Mouse (Mus musculus) heart, adult 2 months (tissue): Measurements from ENCODE around the gene Chaf1b. TPM values are rescaled to one million over a fixed set of nuclear protein-coding genes. Genes with fewer than 3 reads are reported as not detected.

Source experiments
- DNase-seq, 2 experiments: peaks; one replicate each; pipeline ENCODE4 v3.0.0; 2021
- H3K27ac ChIP-seq: fragments of 200-600 bp; 2 replicates; pipeline ENCODE4 v1.8.1; 2022
- H3K27me3 ChIP-seq: fragments of 200-500 bp; 2 replicates; pipeline ENCODE4 v1.6.1; 2012; ENCODE audit warnings: mild to moderate bottlenecking, low read length, inconsistent platforms, mixed read lengths; ENCODE audit not compliant: control insufficient read depth, insufficient read depth
- H3K36me3 ChIP-seq: fragments of 200-500 bp; 2 replicates; pipeline ENCODE4 v1.6.1; 2012; ENCODE audit warnings: low read length, inconsistent platforms; ENCODE audit not compliant: control insufficient read depth, insufficient read depth
- H3K4me1 ChIP-seq: fragments of 200-500 bp; 2 replicates; pipeline ENCODE4 v1.6.1; 2011; ENCODE audit warnings: low read length; ENCODE audit not compliant: control insufficient read depth, insufficient read depth
- H3K4me3 ChIP-seq: fragments of 200-600 bp; 2 replicates; pipeline ENCODE4 v1.8.1; 2022
- H3K79me2 ChIP-seq: fragments of 200-500 bp; replicated peaks from 2 replicates; pipeline ENCODE4 v1.6.1; 2012; ENCODE audit warnings: mild to moderate bottlenecking, inconsistent platforms, low read length, moderate library complexity, mixed read lengths; ENCODE audit not compliant: control insufficient read depth, insufficient read depth
- H3K9ac ChIP-seq: fragments of 200-500 bp; 2 replicates; pipeline ENCODE4 v1.6.1; 2012; ENCODE audit warnings: low read depth, mild to moderate bottlenecking, control low read depth, inconsistent platforms, low read length, mixed read lengths
- CTCF ChIP-seq: fragments of 200-600 bp; IDR thresholded peaks from 2 replicates; pipeline ENCODE4 v1.8.1; 2022; ENCODE audit warnings: antibody characterized with exemption, mild to moderate bottlenecking, moderate library complexity
- EP300 ChIP-seq: fragments of 200-500 bp; IDR thresholded peaks from 2 replicates; pipeline ENCODE4 v1.6.1; 2011; ENCODE audit warnings: low read depth, low read length, control low read depth; ENCODE audit not compliant: insufficient read depth
- POLR2A ChIP-seq: fragments of 200-500 bp; IDR thresholded peaks from 2 replicates; pipeline ENCODE4 v1.6.1; 2011; ENCODE audit warnings: mild to moderate bottlenecking, low read depth, low read length, control low read depth; ENCODE audit not compliant: insufficient read depth
- WGBS: fragments of 180-500 bp; shearing (Covaris S2); methylation state at CpG from one replicate; pipeline ENCODE4 v1.1.7; 2018; 5-methylcytosine and 5-hydroxymethylcytosine counted together
- intact Hi-C: fragments of 180-260 bp; cut with DNase I; formaldehyde crosslinking; loops from one replicate; pipeline ENCODE4 v1.15.1; 2025
- polyA plus RNA-seq: library from polyadenylated mRNA; depleted of rRNA; stranded (reverse); fragments of >200 nt; gene quantifications from 2 replicates; pipeline ENCODE4 v1.2.3, GENCODE M21; 2012
- total RNA-seq, 2 experiments: library from RNA; stranded (reverse); gene quantifications; 2 replicates each; pipeline ENCODE4 v1.2.3; 2021

Gene Chaf1b
- total and polyA plus RNA-seq, 3 experiments = 0.55 to 1.4 (median 0.70) TPM

- TF ChIP-seq CTCF (no peak), POLR2A (no peak), EP300 (no peak)
- 28% methylated on average over 7 of the region's 7 CpGs for WGBS
- Histone ChIP-seq H3K9ac (no peak overlapping the region), H3K27me3 (no peaks in the 10 kb centered on the region; the same call in 1 of the 2 replicates), H3K79me2 (no peaks in the 10 kb centered on the region), H3K4me1 (no peaks in the 10 kb centered on the region), H3K36me3 (no peaks in the 10 kb centered on the region), H3K27ac (no peak overlapping the region), H3K4me3 (no peak overlapping the region)
- DNase-seq = no peak
- intact Hi-C loops = loop anchor here (5.0 kb wide), 1 partner anchor 42 kb away; no protein-coding TSS in a partner anchor
Observed at GRCm38 (mm10) chr16:93935009-93935408, 51.3 kb downstream of the Chaf1b start.

GRCm38 (mm10) chr16:93938400-93938846 is 54.7 kb downstream of the Chaf1b start:
- peak overlapping the region; percentile 54; the same call in 1 of the 2 replicates for H3K9ac ChIP-seq
- DNase-seq = peak; percentile 49 to 66
- intact Hi-C loops = loop anchor here (1.0 to 5.0 kb wide), 2 partner anchors 39 to 320 kb away; no protein-coding TSS in a partner anchor
- no peaks in the 10 kb centered on the region; the same call in 1 of the 2 replicates for H3K27me3 ChIP-seq
- no peaks in the 10 kb centered on the region for H3K36me3 ChIP-seq
- no peak overlapping the region for H3K27ac ChIP-seq
- WGBS = 4% methylated on average over 16 of the region's 16 CpGs
- H3K4me3 ChIP-seq = peak overlapping the region; percentile 38; the same call in 1 of the 2 replicates
- TF ChIP-seq POLR2A (no peak), EP300 (no peak), CTCF (peak; percentile 92)
- H3K79me2 ChIP-seq = no peaks in the 10 kb centered on the region
- no peaks in the 10 kb centered on the region for H3K4me1 ChIP-seq

- intact Hi-C loops = loop anchor here (5.0 kb wide), 1 partner anchor 37 kb away; no protein-coding TSS in a partner anchor
- H3K4me1 ChIP-seq = no peaks in the 10 kb centered on the region
- TF ChIP-seq POLR2A = no peak
- H3K27me3 ChIP-seq = no peaks in the 10 kb centered on the region
- H3K27ac ChIP-seq = no peak overlapping the region
- no peak for DNase-seq
- H3K36me3 ChIP-seq = no peaks in the 10 kb centered on the region
- WGBS = 76% methylated on average over 4 of the region's 4 CpGs
- no peak overlapping the region for H3K4me3 ChIP-seq
- no peaks in the 10 kb centered on the region for H3K79me2 ChIP-seq
- no peak overlapping the region for H3K9ac ChIP-seq
Observed at GRCm38 (mm10) chr16:93939961-93940360, 56.3 kb downstream of the Chaf1b start.

- Histone ChIP-seq H3K9ac (no peak overlapping the region), H3K79me2 (no peaks in the 10 kb centered on the region), H3K4me3 (no peak overlapping the region), H3K27ac (no peak overlapping the region), H3K36me3 (no peaks in the 10 kb centered on the region), H3K4me1 (no peaks in the 10 kb centered on the region), H3K27me3 (no peaks in the 10 kb centered on the region)
- TF ChIP-seq CTCF (no peak), POLR2A (no peak), EP300 (no peak)
- intact Hi-C loops = no loop called here
- no peak for DNase-seq
- WGBS = 79% methylated on average over 10 of the region's 10 CpGs
Observed at GRCm38 (mm10) chr16:93941781-93942567, 58.3 kb downstream of the Chaf1b start.

- intact Hi-C loops = no loop called here
Observed at GRCm38 (mm10) chr16:93942796-93943502, 59.2 kb downstream of the Chaf1b start.

GRCm38 (mm10) chr16:93944301-93944700 is 60.6 kb downstream of the Chaf1b start:
- Histone ChIP-seq H3K27me3 (no peaks in the 10 kb centered on the region), H3K9ac (no peak overlapping the region), H3K36me3 (no peaks in the 10 kb centered on the region), H3K4me3 (no peak overlapping the region), H3K79me2 (no peaks in the 10 kb centered on the region), H3K27ac (no peak overlapping the region), H3K4me1 (no peaks in the 10 kb centered on the region)
- intact Hi-C loops = no loop called here
- DNase-seq = no peak
- WGBS = 68% methylated on average over 6 of the region's 6 CpGs
- TF ChIP-seq EP300 (no peak), CTCF (no peak), POLR2A (no peak)

More at GRCm38 (mm10) chr16:93942796-93943502, 59.2 kb downstream of the Chaf1b start:
- H3K9ac ChIP-seq = no peak overlapping the region
- no peak overlapping the region for H3K27ac ChIP-seq
- H3K27me3 ChIP-seq = no peaks in the 10 kb centered on the region
- no peaks in the 10 kb centered on the region for H3K4me1 ChIP-seq
- no peak overlapping the region for H3K4me3 ChIP-seq
- 87% methylated on average over 10 of the region's 10 CpGs for WGBS
- no peak for DNase-seq
- H3K79me2 ChIP-seq = no peaks in the 10 kb centered on the region
- no peaks in the 10 kb centered on the region for H3K36me3 ChIP-seq
- TF ChIP-seq CTCF (no peak), EP300 (no peak), POLR2A (no peak)
